Mouse (Mus musculus) lung, adult 18-20 months (tissue): ENCODE data around the gene Plk5.

Experiments used
- DNase-seq, 2 experiments: peaks; one replicate each; pipeline ENCODE4 v3.0.0; 2022; ENCODE audit warnings: mixed read lengths in 2 of 2

The Plk5 gene

GRCm38 (mm10) chr10:80389185-80389708 lies 33.0 kb downstream of the Plk5 start:
- DNase-seq: no peak

- DNase-seq: no peak
Measured at GRCm38 (mm10) chr10:80390697-80391096, 34.4 kb downstream of the Plk5 start.

- DNase-seq: no peak
Measured at GRCm38 (mm10) chr10:80392687-80393086, 36.4 kb downstream of the Plk5 start.

- DNase-seq: no peak
Measured at GRCm38 (mm10) chr10:80395025-80395627, 38.9 kb downstream of the Plk5 start.

GRCm38 (mm10) chr10:80396822-80397523 lies 40.7 kb downstream of the Plk5 start:
- DNase-seq: no peak

GRCm38 (mm10) chr10:80397524-80398173 lies 41.4 kb downstream of the Plk5 start:
- DNase-seq: no peak

GRCm38 (mm10) chr10:80398174-80398535 lies 41.9 kb downstream of the Plk5 start:
- no peak for DNase-seq

GRCm38 (mm10) chr10:80398719-80399190 lies 42.5 kb downstream of the Plk5 start:
- peak; percentile 97 to 99 for DNase-seq

- DNase-seq: peak; percentile 100
Measured at GRCm38 (mm10) chr10:80399191-80399972, 43.1 kb downstream of the Plk5 start, which contains the start of gene Mbd3. Gene Mbd3 (minus strand): TSS chr10:80399550.

GRCm38 (mm10) chr10:80399973-80400703 lies 43.9 kb downstream of the Plk5 start:
- DNase-seq: no peak

- no peak for DNase-seq
Measured at GRCm38 (mm10) chr10:80400704-80401161, 44.5 kb downstream of the Plk5 start.

- peak; percentile 49 to 56 for DNase-seq
Measured at GRCm38 (mm10) chr10:80403044-80403692, 46.9 kb downstream of the Plk5 start.

GRCm38 (mm10) chr10:80405481-80406173 lies 49.4 kb downstream of the Plk5 start:
- no peak for DNase-seq

GRCm38 (mm10) chr10:80406684-80407501 lies 50.6 kb downstream of the Plk5 start, which contains the start of gene Uqcr11:
Gene Uqcr11 (minus strand): TSS chr10:80406830.
- DNase-seq: peak; percentile 94

- no peak for DNase-seq
Measured at GRCm38 (mm10) chr10:80407924-80408323, 51.7 kb downstream of the Plk5 start.

GRCm38 (mm10) chr10:80412656-80413541 lies 56.6 kb downstream of the Plk5 start:
- DNase-seq: peak; percentile 58 to 63
